Comparison of ENCODE assay signal across 22 mouse cellular contexts in the genomic region with DNA sequence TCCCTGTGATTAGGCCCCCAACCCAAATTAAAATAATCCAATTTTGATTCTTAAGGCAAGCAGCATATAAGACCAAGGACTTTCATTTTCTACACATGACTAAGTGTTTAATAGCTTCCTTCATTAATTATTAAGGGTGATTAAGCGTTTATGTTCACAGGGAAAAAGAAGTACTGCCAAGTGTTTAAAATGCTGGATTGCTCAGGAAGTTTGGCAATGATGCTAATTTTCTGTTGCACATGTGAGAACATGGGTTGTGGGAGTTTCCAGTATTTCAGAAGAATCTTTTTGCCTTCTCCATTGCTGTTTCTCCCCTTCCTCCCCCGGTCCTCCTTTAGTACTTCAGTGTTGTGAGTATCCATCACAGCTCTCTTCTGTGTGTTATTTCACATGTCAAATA. TPM values are rescaled to one million over a fixed set of nuclear protein-coding genes. Genes with fewer than 3 reads are reported as not detected.
A peak's percentile ranks its signal among the peaks of the same experiment; 100 is the strongest.
DNase-seq lines count a peak whose midpoint lies in the region; ATAC-seq and TF ChIP-seq lines count a peak whose summit lies in the region.
"Had no signal": no experiment of that assay in that cellular context is flagged by ENCODE, and none has a peak within 500 bp of the region (broad histone marks: within the 10 kb centered on the region; RNA-seq: fewer than 3 reads in every experiment).

No protein-coding gene starts in this region.

- 92% methylated on average over 2 of the region's 2 CpGs for WGBS in midbrain, embryonic 11.5 days
- WGBS in midbrain, embryonic 16.5 days = 91% methylated on average over 2 of the region's 2 CpGs
- 45% methylated on average over 2 of the region's 2 CpGs for WGBS in kidney, adult 2 months

- H3K4me1 ChIP-seq in midbrain, embryonic 11.5 days (ENCODE audit: control insufficient read depth, insufficient read depth, low read length) = peaks cover 4% of the 10 kb centered on the region; the same call in 1 of the 2 replicates
- H3K4me1 ChIP-seq in midbrain, embryonic 16.5 days (ENCODE audit: control insufficient read depth, insufficient read depth, low read length) = peaks cover 3% of the 10 kb centered on the region
- H3K4me1 ChIP-seq in kidney, adult 2 months (ENCODE audit: control insufficient read depth, insufficient read depth, low read length) = no peaks in the 10 kb centered on the region; the same call in 1 of the 2 replicates

- H3K36me3 ChIP-seq in midbrain, embryonic 11.5 days (ENCODE audit: control insufficient read depth, insufficient read depth, low read length) = no peaks in the 10 kb centered on the region
- no peaks in the 10 kb centered on the region for H3K36me3 ChIP-seq in midbrain, embryonic 16.5 days (ENCODE audit: control insufficient read depth, insufficient read depth, low read length)
- no peaks in the 10 kb centered on the region for H3K36me3 ChIP-seq in kidney, adult 2 months (ENCODE audit: control insufficient read depth, insufficient read depth, low read length)
- H3K36me3 ChIP-seq: embryonic facial prominence, embryonic 13.5 days; forebrain, embryonic 10.5 days; forebrain, embryonic 12.5 days had no signal

- TF ChIP-seq CTCF in kidney, adult 2 months (conservative IDR thresholded peaks at IDR 0.05; ENCODE audit: insufficient read depth, insufficient read length, low read depth, low read length) = no peak
- no peak for TF ChIP-seq CTCF in layer of hippocampus, adult 2 months (conservative IDR thresholded peaks at IDR 0.05)

- H3K4me2 ChIP-seq in midbrain, embryonic 11.5 days = no peak overlapping the region
- no peak overlapping the region for H3K4me2 ChIP-seq in midbrain, embryonic 16.5 days (ENCODE audit: low read length)
- H3K4me2 ChIP-seq: embryonic facial prominence, embryonic 13.5 days; forebrain, embryonic 12.5 days had no signal

- peak; percentile 7 for DNase-seq in heart, adult 11 months
- DNase-seq in heart, postnatal 14 days = no peak
- DNase-seq in midbrain, embryonic 11.5 days (ENCODE audit: low spot score, missing footprints) = peak; percentile 62
- DNase-seq in fat pad, adult 2 months (ENCODE audit: extremely low read depth, low read depth, low spot score) = peak; percentile 84
- DNase-seq in kidney, adult 2 months = no peak
- DNase-seq in layer of hippocampus, adult 2 months (ENCODE audit: low spot score in 2 of 2) = no peak
- DNase-seq: adrenal gland, adult 8-10 months; adrenal gland, postnatal 14 days; adrenal gland, postnatal 36 days; cerebellum, adult 11-12 months; cerebellum, adult 2 months; cerebellum, adult 9-10 months; cerebellum, postnatal 10 days; cerebellum, postnatal 25 days had no signal

- intact Hi-C loops in heart, postnatal 14 days (cut with DNase I) = no loop called here

- H3K9me3 ChIP-seq in midbrain, embryonic 11.5 days (ENCODE audit: control insufficient read depth, low read length) = no peaks in the 10 kb centered on the region
- no peaks in the 10 kb centered on the region for H3K9me3 ChIP-seq in midbrain, embryonic 16.5 days (replicated peaks; ENCODE audit: control insufficient read depth, low read length, poor library complexity, severe bottlenecking)
- H3K9me3 ChIP-seq: embryonic facial prominence, embryonic 13.5 days; forebrain, embryonic 10.5 days; forebrain, embryonic 12.5 days had no signal

- H3K27me3 ChIP-seq in midbrain, embryonic 11.5 days (ENCODE audit: control insufficient read depth, insufficient read depth, low read length) = no peaks in the 10 kb centered on the region
- H3K27me3 ChIP-seq in midbrain, embryonic 16.5 days (ENCODE audit: control insufficient read depth, insufficient read depth, low read depth, low read length) = no peaks in the 10 kb centered on the region
- no peaks in the 10 kb centered on the region for H3K27me3 ChIP-seq in kidney, adult 2 months (replicated peaks; ENCODE audit: control insufficient read depth, insufficient read depth, low read length)
- H3K27me3 ChIP-seq: embryonic facial prominence, embryonic 13.5 days; Patski had no signal

- ATAC-seq in midbrain, embryonic 11.5 days (ENCODE audit: low FRiP score) = no peak
- no peak for ATAC-seq in midbrain, embryonic 16.5 days
- ATAC-seq: activated CD4-positive, CD25-positive, alpha-beta regulatory T cell, adult 4 months; forebrain, embryonic 14.5 days; forebrain, embryonic 16.5 days; Patski had no signal

- no peak for TF ChIP-seq POLR2A in kidney, adult 2 months (IDR thresholded peaks at IDR 0.05; ENCODE audit: low read depth, low read length)

- no peak overlapping the region for H3K4me3 ChIP-seq in midbrain, embryonic 11.5 days (ENCODE audit: low read depth, low read length)
- no peak overlapping the region for H3K4me3 ChIP-seq in midbrain, embryonic 16.5 days (ENCODE audit: low read depth, low read length)
- H3K4me3 ChIP-seq in kidney, adult 2 months (ENCODE audit: insufficient read depth, low read depth, low read length) = no peak overlapping the region
- H3K4me3 ChIP-seq in layer of hippocampus, adult 2 months = no peak overlapping the region
- H3K4me3 ChIP-seq: embryonic facial prominence, embryonic 13.5 days; forebrain, embryonic 10.5 days; forebrain, embryonic 12.5 days had no signal

- H3K9ac ChIP-seq in midbrain, embryonic 11.5 days (ENCODE audit: low read length) = no peak overlapping the region
- no peak overlapping the region for H3K9ac ChIP-seq in midbrain, embryonic 16.5 days (ENCODE audit: low read depth, low read length)
- H3K9ac ChIP-seq: embryonic facial prominence, embryonic 13.5 days; forebrain, embryonic 12.5 days had no signal

- no peak overlapping the region for H3K27ac ChIP-seq in midbrain, embryonic 11.5 days (ENCODE audit: low read depth, low read length)
- H3K27ac ChIP-seq in midbrain, embryonic 16.5 days (ENCODE audit: low read length) = no peak overlapping the region
- H3K27ac ChIP-seq in kidney, adult 2 months (ENCODE audit: insufficient read depth, low read depth, low read length) = no peak overlapping the region
- H3K27ac ChIP-seq in layer of hippocampus, adult 2 months = no peak overlapping the region
- H3K27ac ChIP-seq: forebrain, embryonic 10.5 days; forebrain, embryonic 12.5 days had no signal

RNA-seq across cellular contexts. Expression of gene Thumpd3, which starts 12.8 kb away (rescaled TPM):
- 10 to 100 TPM; 17.8 to 18.1 TPM for total RNA-seq in heart, postnatal 14 days (2021)
- polyA plus RNA-seq in midbrain, embryonic 11.5 days (2014; fragmentation: Nextera tagmentation; extraction: Ambion mirVana) = 57.1 and 59.5 TPM in 2 replicates
- polyA plus RNA-seq in midbrain, embryonic 16.5 days (2015; fragmentation: Nextera tagmentation; extraction: Ambion mirVana) = 51.4 and 55.6 TPM in 2 replicates
- polyA plus RNA-seq in kidney, adult 2 months (2012; rRNA removed) = 6.5 and 9.3 TPM in 2 replicates
- 10 to 100 TPM; 38.2 to 40.6 TPM for total RNA-seq in layer of hippocampus, adult 2 months (2021)

RNA-seq across cellular contexts. Expression of gene Setd5, which starts 44.0 kb away (rescaled TPM):
- total RNA-seq in heart, postnatal 14 days (2021) = 10 to 100 TPM; 54.2 to 55.8 TPM
- 75.0 and 75.5 TPM in 2 replicates for polyA plus RNA-seq in midbrain, embryonic 11.5 days (2014; fragmentation: Nextera tagmentation; extraction: Ambion mirVana)
- polyA plus RNA-seq in midbrain, embryonic 16.5 days (2015; fragmentation: Nextera tagmentation; extraction: Ambion mirVana) = 45.4 and 46.5 TPM in 2 replicates
- polyA plus RNA-seq in kidney, adult 2 months (2012; rRNA removed) = 16.8 and 17.9 TPM in 2 replicates
- 100 to 1,000 TPM; 110 to 113 TPM for total RNA-seq in layer of hippocampus, adult 2 months (2021)

Comparison
In these comparisons a context has a peak if more than half of its experiments do, and no peak if none do; other contexts are left out.
1. DNase-seq: peak in heart, adult 11 months (single experiment), midbrain, embryonic 11.5 days (single experiment) and fat pad, adult 2 months (single experiment); none in heart, postnatal 14 days (0 of 2), kidney, adult 2 months (single experiment) and layer of hippocampus, adult 2 months (0 of 2).